Mouse (Mus musculus): ENCODE results near the gene Sprtn. TPM values are rescaled to one million over a fixed set of nuclear protein-coding genes. Genes with fewer than 3 reads are reported as not detected.

The Sprtn gene
- polyA plus RNA-seq (2016; fragmentation: Nextera tagmentation; extraction: Ambion mirVana), result 12.7 and 13.3 TPM in 2 replicates

DNA sequence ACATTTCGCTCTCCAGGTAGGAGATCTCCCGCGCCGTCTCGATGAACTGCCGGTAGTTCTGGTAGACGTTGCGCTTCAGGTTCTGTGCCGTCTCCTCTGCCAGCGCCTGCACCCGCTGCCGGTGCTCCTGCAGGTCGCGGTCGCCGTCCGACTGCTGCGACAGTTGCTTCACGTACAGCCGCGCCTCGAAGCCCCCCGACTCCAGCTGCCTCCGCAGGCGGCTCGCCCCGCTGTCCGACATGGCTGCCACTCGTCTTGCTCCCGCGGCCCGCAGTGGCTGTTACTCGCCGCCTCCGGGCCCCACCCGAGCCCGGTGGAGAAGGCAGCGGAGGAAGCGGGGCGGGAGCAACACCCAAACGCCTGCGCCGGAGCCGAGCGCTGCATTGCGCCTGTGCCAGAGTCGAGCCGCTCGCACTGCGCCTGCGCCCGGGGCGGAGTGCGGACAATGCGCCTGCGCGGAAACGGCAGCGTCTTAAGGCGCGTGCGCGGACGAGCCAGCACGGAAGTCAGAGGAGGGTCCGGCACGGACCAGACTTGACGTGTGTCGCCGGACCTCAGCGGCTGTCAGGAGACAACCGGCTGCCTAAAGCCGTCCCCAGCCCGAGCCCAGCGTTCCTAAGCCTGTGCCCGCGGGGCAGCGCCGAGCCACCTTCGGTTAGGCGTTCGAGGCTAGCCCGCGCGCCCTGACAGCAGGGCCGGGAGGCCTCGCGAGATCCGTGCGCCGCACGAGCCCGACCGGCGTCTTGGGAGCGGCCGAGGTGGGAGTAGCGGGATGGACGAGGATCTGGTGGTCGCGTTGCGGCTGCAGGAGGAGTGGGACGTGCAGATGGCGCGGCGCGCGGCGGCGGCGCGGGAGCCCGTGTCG, at the start of gene Sprtn, which contains the start of gene Exoc8:
Sprtn (plus strand) TSS at position 501 of the 865 bp plus-strand sequence.
Exoc8 (minus strand) TSS at position 320 of the 865 bp plus-strand sequence.
- Histone ChIP-seq H3K9me3 (no peaks in the 10 kb centered on the region), H3K27me3 (no peaks in the 10 kb centered on the region), H3K4me2 (replicated peaks) (peak within 1 kb of the TSS; percentile 97), H3K4me1 (peaks cover 28% of the 10 kb centered on the region), H3K27ac (peak within 1 kb of the TSS; percentile 76), H3K4me3 (peak within 1 kb of the TSS; percentile 87), H3K36me3 (peaks cover 48% of the 10 kb centered on the region), H3K9ac (peak within 1 kb of the TSS; percentile 90)
- ATAC-seq (ENCODE audit: insufficient number of reproducible peaks, insufficient read depth, low FRiP score, low TSS enrichment), result peak; percentile 85
- WGBS, result under 1% methylated on average over 114 of the region's 114 CpGs

DNA sequence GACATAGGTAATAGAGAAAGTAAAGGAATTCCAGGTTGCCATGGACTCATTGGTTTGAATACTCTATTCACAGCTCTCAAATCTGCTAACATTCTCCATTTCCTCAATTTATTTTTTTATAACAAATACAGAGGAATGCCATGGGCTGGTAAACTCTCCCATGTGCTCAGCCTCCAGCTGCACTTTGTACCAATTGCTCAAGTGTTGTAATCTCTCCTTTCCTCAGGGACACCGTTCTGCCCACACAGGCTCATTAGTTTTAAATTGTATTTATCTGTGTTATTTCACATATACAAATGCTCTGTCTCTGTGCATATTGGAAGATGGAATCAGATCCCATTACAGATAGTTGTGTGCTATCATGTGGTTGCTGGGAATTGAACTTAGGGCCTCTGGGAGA, 44.2 kb upstream of the Sprtn start:
- 95% methylated on average over 1 of the region's 1 CpGs for WGBS
- H3K9me3 ChIP-seq, result no peaks in the 10 kb centered on the region
- no peak for ATAC-seq (ENCODE audit: insufficient number of reproducible peaks, insufficient read depth, low FRiP score, low TSS enrichment)
- H3K9ac ChIP-seq, result no peak overlapping the region
- H3K4me3 ChIP-seq, result no peak overlapping the region
- no peak overlapping the region for H3K4me2 ChIP-seq (replicated peaks)
- no peaks in the 10 kb centered on the region for H3K4me1 ChIP-seq
- no peaks in the 10 kb centered on the region for H3K27me3 ChIP-seq
- peaks cover 61% of the 10 kb centered on the region for H3K36me3 ChIP-seq
- H3K27ac ChIP-seq, result no peak overlapping the region

DNA sequence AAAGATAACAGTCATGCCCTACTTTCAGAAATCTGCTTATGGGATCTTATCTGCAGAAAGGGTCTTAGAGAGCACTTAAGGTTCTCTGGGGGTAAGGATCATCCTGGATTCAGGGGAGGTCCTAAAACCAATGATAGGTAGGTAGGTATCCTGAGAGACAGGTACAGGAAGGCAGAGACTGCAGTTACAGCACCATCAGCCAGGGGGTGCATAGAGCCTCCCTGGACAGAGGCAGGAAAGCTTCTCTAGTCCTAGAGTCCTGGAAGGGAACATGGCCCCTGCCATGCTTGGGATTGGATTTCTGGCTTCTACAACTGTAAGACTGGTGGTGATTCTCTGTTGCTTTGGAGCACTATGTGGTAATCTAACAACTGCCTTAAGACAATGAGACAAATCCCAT, 38.2 kb upstream of the Sprtn start:
- Histone ChIP-seq H3K36me3 (peaks cover 60% of the 10 kb centered on the region), H3K9ac (no peak overlapping the region), H3K4me2 (replicated peaks) (no peak overlapping the region), H3K27ac (no peak overlapping the region), H3K9me3 (no peaks in the 10 kb centered on the region), H3K4me3 (no peak overlapping the region), H3K27me3 (no peaks in the 10 kb centered on the region), H3K4me1 (peaks cover 11% of the 10 kb centered on the region)
- ATAC-seq (ENCODE audit: insufficient number of reproducible peaks, insufficient read depth, low FRiP score, low TSS enrichment), result no peak

DNA sequence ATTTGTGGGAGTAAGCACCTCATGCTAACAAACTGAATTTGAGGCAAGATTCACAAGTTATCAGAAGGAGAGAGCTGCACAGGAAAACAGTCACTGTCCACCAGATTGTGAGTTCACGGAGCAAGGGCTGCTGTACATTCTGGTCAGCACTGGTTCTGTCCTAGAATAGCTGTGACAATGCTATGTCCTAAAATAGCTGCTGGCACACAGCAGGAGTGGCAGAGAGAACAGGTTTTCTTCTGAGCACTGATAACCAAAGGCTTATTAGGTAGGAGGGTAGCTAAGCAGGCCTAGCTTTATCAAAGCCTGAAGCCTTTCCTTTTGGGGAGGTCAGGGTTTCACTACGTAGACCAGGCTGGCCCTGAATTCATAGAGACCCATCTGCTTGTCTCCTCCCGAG, 37.5 kb upstream of the Sprtn start:
- peaks cover 53% of the 10 kb centered on the region for H3K36me3 ChIP-seq
- ATAC-seq (ENCODE audit: insufficient number of reproducible peaks, insufficient read depth, low FRiP score, low TSS enrichment), result no peak

DNA sequence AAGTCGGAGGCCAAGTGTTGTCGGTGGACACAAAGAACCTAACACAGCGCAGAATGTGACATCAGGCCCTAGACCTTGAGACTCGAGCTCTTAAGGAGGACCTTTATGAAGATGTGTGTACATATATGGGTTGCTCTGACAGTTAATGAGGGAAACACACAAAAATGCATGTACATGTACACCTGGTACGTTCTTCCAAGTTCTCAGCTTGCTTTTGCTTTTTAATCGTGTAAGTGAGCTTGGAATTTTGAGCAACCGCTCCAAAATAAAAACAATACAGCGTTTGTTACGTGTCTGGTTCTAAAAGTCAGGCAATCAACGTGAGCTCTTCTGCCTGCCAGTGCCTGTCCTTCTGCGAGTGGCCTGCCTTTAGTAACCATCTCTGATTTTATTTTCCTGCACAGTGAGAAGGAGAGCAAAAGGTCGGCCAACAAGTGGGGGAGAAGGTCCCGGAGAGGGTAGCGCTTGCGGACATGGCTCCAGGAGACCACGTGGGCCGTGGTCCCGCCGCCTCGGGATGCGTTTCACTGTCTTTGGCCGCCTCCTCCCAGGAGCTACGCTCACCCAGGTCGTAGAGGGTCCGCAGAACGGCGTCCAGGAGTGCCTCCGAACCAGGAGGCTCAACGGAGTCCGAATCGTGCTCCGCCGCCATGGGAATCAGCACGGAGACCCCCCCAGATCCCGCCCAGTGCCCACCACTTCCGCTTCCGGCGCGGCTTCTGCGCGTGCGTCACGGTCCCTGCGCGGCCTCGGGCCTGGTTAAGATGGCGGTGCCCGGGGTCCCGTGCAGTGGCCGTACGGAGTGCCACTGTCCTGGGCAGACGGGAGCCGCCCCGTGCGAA, 35.1 kb upstream of the Sprtn start, which contains the start of the genes Gnpat and 2810004N23Rik:
Gnpat (plus strand) TSS at position 713 of the 842 bp plus-strand sequence.
2810004N23Rik (minus strand) TSS at position 800 of the 842 bp plus-strand sequence.
- H3K4me3 ChIP-seq, result peak within 1 kb of the TSS; percentile 97
- H3K27ac ChIP-seq, result peak within 1 kb of the TSS; percentile 93
- WGBS, result 1% methylated on average over 55 of the region's 55 CpGs
- H3K9ac ChIP-seq, result peak within 1 kb of the TSS; percentile 91
- peak; percentile 92 for ATAC-seq (ENCODE audit: insufficient number of reproducible peaks, insufficient read depth, low FRiP score, low TSS enrichment)
- no peaks in the 10 kb centered on the region for H3K27me3 ChIP-seq
- peaks cover 11% of the 10 kb centered on the region for H3K4me1 ChIP-seq
- H3K4me2 ChIP-seq (replicated peaks), result peak within 1 kb of the TSS; percentile 79
- H3K9me3 ChIP-seq, result no peaks in the 10 kb centered on the region
- peaks cover 34% of the 10 kb centered on the region for H3K36me3 ChIP-seq

More for the DNA sequence above, 37.5 kb upstream of the Sprtn start:
- no peaks in the 10 kb centered on the region for H3K27me3 ChIP-seq
- no peak overlapping the region for H3K4me2 ChIP-seq (replicated peaks)
- 97% methylated on average over 3 of the region's 3 CpGs for WGBS
- H3K4me1 ChIP-seq, result peaks cover 11% of the 10 kb centered on the region
- H3K27ac ChIP-seq, result no peak overlapping the region
- H3K9ac ChIP-seq, result no peak overlapping the region
- no peak overlapping the region for H3K4me3 ChIP-seq
- no peaks in the 10 kb centered on the region for H3K9me3 ChIP-seq

DNA sequence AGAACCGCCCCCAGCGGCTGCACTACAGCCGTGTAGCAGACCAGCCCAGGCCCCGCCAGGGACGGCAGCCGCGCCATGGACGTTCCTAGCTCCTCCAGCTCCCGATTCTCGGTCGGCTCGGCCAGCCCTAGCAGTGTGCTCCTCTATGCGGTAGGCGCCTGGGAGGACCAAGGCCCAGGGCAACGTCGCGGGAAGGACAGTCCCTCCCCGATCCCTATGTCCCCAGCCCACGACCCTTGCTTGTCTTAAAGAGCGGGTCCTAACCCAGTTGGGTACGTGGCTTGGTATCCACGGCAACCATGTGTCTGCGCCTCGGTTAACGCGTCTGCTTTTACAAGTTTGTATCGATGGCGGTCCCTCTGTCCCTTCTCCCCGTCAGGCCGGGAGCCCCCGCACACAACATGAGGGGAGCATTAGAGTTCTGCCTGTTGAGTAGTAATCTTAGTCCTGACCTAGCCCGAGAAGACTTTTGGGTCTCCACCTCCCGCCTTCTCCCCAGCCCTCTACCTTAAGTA, 34.5 kb upstream of the Sprtn start:
- Histone ChIP-seq H3K4me3 (peak overlapping the region; percentile 97), H3K27me3 (no peaks in the 10 kb centered on the region), H3K9me3 (no peaks in the 10 kb centered on the region), H3K27ac (peak overlapping the region; percentile 93), H3K4me2 (replicated peaks) (peak overlapping the region; percentile 79), H3K9ac (peak overlapping the region; percentile 91), H3K4me1 (peaks cover 11% of the 10 kb centered on the region), H3K36me3 (peaks cover 27% of the 10 kb centered on the region)
- ATAC-seq (ENCODE audit: insufficient number of reproducible peaks, insufficient read depth, low FRiP score, low TSS enrichment), result peak; percentile 82; the same call in 1 of the 2 replicates
- 1% methylated on average over 33 of the region's 33 CpGs for WGBS

DNA sequence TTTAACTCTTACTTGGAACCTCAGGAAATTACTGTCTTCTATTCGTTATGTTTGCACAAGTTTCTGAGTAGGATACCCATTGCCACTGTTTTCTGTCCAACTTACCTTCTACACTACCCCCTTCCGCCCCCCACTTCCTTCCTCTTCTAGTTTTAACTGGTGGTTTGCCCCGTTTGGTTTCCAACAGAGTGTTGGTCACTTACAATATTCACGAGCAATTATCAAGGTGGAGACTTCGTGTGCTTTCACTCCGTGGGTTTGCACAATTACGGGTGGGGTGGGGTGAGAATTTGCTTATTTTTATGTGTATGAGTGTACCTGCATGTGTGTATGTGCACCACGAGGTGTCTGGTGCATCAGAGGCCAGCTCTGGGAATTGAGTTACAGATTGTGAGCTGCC, 34.0 kb upstream of the Sprtn start:
- no peaks in the 10 kb centered on the region for H3K27me3 ChIP-seq
- H3K36me3 ChIP-seq, result peaks cover 22% of the 10 kb centered on the region
- no peak for ATAC-seq (ENCODE audit: insufficient number of reproducible peaks, insufficient read depth, low FRiP score, low TSS enrichment)
- peak overlapping the region; percentile 97 for H3K4me3 ChIP-seq
- peak overlapping the region; percentile 91 for H3K9ac ChIP-seq
- H3K4me1 ChIP-seq, result peaks cover 11% of the 10 kb centered on the region
- H3K9me3 ChIP-seq, result no peaks in the 10 kb centered on the region
- H3K4me2 ChIP-seq (replicated peaks), result peak overlapping the region; percentile 79
- no peak overlapping the region; the same call in 1 of the 2 replicates for H3K27ac ChIP-seq
- WGBS, result 14% methylated on average over 8 of the region's 8 CpGs

DNA sequence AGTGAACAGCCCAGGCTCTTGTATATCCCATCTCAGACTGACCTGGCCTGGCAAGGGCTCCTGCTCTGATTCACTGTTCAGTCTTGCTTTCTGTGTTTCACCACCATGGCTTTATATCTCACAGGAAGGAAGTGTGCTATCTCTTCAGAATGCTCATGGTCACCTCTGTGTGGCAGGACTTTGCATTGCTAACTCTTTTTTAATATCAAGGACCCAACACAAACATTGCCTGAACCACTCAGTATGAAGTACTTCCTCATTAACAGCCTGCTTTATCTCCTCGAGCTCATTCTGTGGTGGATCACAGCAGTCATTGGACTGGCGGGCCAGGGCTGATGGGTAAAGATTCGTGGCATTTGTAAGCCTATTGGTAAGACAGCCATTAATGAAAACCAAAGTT, 31.0 kb upstream of the Sprtn start:
- H3K27ac ChIP-seq, result no peak overlapping the region
- peaks cover 15% of the 10 kb centered on the region for H3K36me3 ChIP-seq
- ATAC-seq (ENCODE audit: insufficient number of reproducible peaks, insufficient read depth, low FRiP score, low TSS enrichment), result no peak
- peaks cover 8% of the 10 kb centered on the region for H3K4me1 ChIP-seq
- H3K4me2 ChIP-seq (replicated peaks), result no peak overlapping the region
- WGBS, result 85% methylated on average over 3 of the region's 3 CpGs
- no peaks in the 10 kb centered on the region for H3K9me3 ChIP-seq
- H3K4me3 ChIP-seq, result no peak overlapping the region
- H3K27me3 ChIP-seq, result no peaks in the 10 kb centered on the region
- no peak overlapping the region for H3K9ac ChIP-seq

DNA sequence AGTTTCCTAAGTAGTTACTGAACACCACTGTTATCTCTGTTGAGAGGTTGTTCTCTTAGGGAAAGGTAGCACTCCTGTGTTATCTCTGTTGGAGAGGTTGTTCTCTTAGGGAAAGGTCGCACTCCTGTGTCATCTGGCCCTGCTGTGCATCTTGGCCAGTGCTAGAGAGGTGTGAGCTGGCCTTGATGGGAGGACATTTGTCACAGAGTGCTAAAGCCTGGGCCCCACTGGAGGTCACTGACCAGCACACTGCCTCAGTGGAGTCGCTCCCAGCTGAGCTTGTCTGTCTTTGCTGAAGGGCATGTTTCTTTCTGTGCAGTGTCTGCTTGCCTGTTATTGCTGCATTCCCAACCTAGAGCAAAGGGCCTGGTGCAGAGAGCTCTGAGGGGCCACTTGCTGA, 30.6 kb upstream of the Sprtn start:
- H3K4me2 ChIP-seq (replicated peaks), result no peak overlapping the region
- no peak overlapping the region for H3K9ac ChIP-seq
- no peaks in the 10 kb centered on the region for H3K9me3 ChIP-seq
- 81% methylated on average over 2 of the region's 2 CpGs for WGBS
- peaks cover 6% of the 10 kb centered on the region for H3K4me1 ChIP-seq
- no peak for ATAC-seq (ENCODE audit: insufficient number of reproducible peaks, insufficient read depth, low FRiP score, low TSS enrichment)
- no peaks in the 10 kb centered on the region for H3K27me3 ChIP-seq
- no peak overlapping the region for H3K27ac ChIP-seq
- peaks cover 20% of the 10 kb centered on the region for H3K36me3 ChIP-seq
- no peak overlapping the region for H3K4me3 ChIP-seq

DNA sequence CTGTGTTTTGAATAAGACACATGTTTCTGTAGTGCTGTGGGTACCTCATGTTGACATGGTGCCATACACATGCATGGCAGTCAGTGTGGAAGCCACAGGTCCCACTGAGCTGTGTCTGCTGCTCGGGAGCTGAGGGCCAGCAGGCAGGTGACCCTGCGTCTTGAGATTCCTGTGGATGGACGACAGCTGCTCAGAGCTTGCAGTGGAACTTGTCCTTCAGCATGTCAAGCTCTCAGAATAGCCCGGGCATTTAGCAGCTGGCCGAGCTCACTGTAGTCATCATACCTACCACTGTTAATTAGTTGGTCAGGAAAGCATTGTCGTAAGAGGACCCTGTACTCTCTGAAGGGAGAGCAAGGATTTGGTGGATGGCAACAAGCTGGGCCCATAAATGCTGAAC, 28.0 kb upstream of the Sprtn start:
- Histone ChIP-seq H3K9me3 (no peaks in the 10 kb centered on the region), H3K27ac (no peak overlapping the region), H3K4me3 (no peak overlapping the region), H3K27me3 (no peaks in the 10 kb centered on the region), H3K36me3 (peaks cover 46% of the 10 kb centered on the region), H3K4me2 (replicated peaks) (no peak overlapping the region), H3K9ac (no peak overlapping the region), H3K4me1 (no peaks in the 10 kb centered on the region)
- ATAC-seq (ENCODE audit: insufficient number of reproducible peaks, insufficient read depth, low FRiP score, low TSS enrichment), result no peak
- WGBS, result 76% methylated on average over 6 of the region's 6 CpGs

DNA sequence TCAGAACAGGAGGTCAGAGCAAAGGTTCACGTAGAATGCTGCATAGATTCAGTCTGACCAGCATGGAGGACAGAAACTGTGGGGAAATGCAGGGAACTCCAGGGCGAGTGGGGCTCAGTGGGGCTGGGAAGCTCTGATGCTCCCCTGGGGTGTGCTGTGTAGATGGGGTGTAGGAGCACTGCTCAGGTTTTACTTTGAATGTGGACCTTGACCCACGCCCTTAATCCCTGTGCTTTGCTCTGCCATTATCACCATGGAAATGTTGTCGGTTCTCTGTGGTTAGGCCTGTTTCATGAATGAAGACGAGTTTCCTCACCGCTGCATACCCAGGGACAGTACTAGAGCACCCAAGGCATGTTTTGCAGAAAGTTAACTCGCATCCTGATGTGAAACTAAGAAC, 26.2 kb upstream of the Sprtn start:
- no peak for ATAC-seq (ENCODE audit: insufficient number of reproducible peaks, insufficient read depth, low FRiP score, low TSS enrichment)
- H3K36me3 ChIP-seq, result peaks cover 63% of the 10 kb centered on the region

More for the DNA sequence above, 26.2 kb upstream of the Sprtn start:
- no peaks in the 10 kb centered on the region for H3K4me1 ChIP-seq
- no peaks in the 10 kb centered on the region for H3K27me3 ChIP-seq
- no peak overlapping the region for H3K9ac ChIP-seq
- H3K4me2 ChIP-seq (replicated peaks), result no peak overlapping the region
- no peak overlapping the region for H3K27ac ChIP-seq
- no peak overlapping the region for H3K4me3 ChIP-seq
- WGBS, result 93% methylated on average over 7 of the region's 7 CpGs
- H3K9me3 ChIP-seq, result no peaks in the 10 kb centered on the region
